Mouse (Mus musculus) lung, postnatal 0 days (tissue): ENCODE data around the gene Ifit2.

Source experiments
- CTCF ChIP-seq: IDR thresholded peaks from 2 replicates; pipeline ENCODE4 v1.5.1; 2016; ENCODE audit warnings: antibody characterized with exemption, mild to moderate bottlenecking
- EP300 ChIP-seq: IDR thresholded peaks from 2 replicates; pipeline ENCODE4 v1.6.1; 2016; ENCODE audit warnings: antibody characterized with exemption, mild to moderate bottlenecking, control low read depth

GRCm38 (mm10) chr19:34593456-34593855 is 43.0 kb downstream of the Ifit2 start:
- TF ChIP-seq CTCF (no peak), EP300 (no peak)
